Mouse (Mus musculus) c-Kit-positive CD71-positive TER-119-negative erythroid progenitor cells, embryonic 14.5 days (primary cell): Measurements from ENCODE around the gene Polr3e.
"Not testable (repeated sequence)": the region's sequence is repeated elsewhere in the genome, so short reads cannot be mapped to it uniquely, and the experiment has no call there.

ENCODE experiments used
- DNase-seq: peaks from one replicate; pipeline ENCODE4 v3.0.0-alpha.2; 2013; ENCODE audit warnings: low read depth

Gene Polr3e

DNA sequence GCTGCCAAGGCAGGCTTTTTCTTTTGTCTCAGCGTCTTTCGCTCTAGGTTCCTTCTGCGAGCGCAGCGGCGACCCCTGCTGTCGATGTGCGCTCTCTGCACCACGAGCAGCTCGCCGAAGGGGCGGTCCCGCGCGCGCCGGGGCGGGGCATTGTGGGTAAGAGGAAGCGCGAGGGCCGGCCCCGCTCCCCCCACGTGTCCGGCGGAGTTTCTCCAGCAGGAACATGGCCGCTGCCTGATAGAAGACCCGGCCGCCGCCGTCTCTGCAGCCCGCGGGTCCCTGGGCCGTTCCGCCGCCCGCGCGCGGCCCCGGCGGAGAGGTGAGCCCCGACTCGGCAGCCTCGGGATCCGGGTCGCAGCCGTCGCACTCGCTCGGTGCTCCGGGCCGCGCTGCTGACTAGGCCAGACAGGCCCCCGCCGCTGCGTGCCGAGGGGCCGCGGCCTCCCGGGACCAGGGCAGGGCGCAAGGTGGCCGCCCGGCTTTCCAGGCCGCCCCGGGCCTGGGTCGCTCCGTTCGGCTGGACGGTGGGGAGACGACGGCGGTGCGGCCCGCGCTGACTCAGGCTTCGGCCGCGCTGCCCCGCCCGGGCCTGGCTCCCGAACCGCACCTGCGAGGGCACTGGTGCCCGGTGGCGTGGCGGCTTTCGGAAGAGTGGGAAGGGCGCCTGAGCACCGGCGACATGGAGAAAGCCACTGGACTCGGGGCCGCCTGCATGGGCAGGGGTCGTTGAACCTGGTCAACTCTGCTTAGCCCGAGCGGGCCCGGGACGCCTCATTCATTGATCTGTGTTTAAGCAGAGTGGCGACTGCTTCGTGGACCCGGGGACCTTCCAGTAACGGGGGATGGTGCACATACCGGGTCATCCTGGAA, at the start of gene Polr3e:
Gene Polr3e, plus strand, starts transcription at position 153 of the 870 bp plus-strand sequence.
- DNase-seq: peak; percentile 96

DNA sequence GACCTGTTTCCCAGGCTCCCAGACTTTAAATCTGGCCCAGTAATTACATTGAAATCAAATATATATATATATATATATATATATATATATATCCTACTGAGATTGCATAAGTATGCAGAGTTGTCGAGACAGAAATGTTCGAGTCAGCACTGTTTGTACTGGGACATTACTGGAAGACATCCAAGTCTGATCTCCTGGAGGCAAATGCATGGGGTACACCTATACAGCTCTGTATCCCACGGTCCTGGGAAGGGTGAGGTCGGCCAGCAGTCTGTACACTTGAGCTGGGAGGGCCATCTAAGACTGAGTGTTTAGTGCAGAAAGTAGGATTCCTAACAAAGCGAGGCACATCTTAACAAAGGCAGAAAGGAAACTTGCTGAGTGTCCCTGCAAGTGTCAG, 47.7 kb upstream of the Polr3e start:
- no peak for DNase-seq

- no peak for DNase-seq
Observed at GRCm38 (mm10) chr7:120870431-120871008, 47.0 kb upstream of the Polr3e start.

- DNase-seq: no peak
Observed at GRCm38 (mm10) chr7:120873083-120873482, 44.5 kb upstream of the Polr3e start.

DNA sequence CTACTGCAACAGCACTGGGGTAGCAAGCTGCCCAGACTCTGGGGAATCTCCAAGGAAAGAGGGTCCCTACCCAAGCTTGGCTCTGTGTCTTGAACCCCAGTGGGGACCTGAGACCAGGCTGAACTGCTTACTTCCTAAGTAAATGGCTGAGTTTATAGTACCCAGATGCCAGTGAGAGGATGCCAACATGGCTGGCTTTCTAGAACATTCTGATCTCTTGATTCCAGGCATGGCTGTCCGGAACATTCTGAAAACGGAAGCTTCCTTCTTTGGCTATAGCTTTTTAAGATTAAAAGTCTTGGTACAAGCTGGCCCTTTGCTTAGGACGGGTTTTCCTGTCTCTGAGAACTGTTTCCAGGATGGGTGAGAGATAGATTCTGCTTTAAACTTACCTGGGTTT, 43.5 kb upstream of the Polr3e start:
- DNase-seq: no peak

- DNase-seq: peak; percentile 78
Observed at GRCm38 (mm10) chr7:120874764-120875539, 42.6 kb upstream of the Polr3e start.

DNA sequence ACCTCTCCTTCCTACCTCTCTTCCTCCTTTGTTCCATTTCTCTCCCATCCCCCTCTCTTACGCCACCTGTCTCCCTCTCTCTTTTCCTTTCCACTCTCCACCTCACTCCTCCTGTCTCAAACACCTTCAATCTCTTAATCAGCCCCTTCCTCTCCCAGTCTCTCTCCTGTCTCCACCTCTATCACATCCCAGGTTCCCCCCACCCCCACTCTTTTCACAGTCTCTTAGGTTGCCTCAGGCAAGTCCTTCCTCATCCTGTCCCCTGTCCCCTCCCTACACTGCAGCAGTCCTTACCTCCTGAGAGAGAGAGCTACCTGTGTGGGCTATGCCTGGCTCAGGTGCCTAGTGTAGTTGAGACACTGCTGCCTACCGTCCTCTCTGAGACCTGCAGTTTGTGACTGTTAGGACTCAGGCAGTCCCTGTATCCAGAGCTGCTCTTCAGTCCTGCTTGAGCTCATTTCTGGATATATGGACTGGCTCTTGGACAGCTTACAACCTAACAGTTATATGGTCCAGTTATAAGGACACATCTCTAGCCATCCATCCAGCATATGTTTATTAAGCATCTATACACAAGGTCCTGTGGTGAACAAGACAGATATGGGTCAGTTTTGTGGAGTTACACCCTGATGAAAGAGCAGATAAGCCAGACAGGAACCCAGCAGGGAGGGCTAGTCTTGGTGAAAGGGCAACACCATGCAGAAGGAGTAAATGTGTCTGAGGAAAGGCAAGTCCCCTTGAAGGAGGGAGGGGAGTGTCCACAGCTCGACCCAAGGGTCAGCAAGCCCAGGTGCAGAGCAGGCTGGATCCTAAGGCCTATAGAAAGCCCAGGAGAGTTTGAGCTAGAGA, 41.8 kb upstream of the Polr3e start:
- DNase-seq: no peak

GRCm38 (mm10) chr7:120878271-120878670, 39.3 kb upstream of the Polr3e start:
- no peak for DNase-seq

- DNase-seq: no peak
Observed at GRCm38 (mm10) chr7:120879972-120880371, 37.6 kb upstream of the Polr3e start.

DNA sequence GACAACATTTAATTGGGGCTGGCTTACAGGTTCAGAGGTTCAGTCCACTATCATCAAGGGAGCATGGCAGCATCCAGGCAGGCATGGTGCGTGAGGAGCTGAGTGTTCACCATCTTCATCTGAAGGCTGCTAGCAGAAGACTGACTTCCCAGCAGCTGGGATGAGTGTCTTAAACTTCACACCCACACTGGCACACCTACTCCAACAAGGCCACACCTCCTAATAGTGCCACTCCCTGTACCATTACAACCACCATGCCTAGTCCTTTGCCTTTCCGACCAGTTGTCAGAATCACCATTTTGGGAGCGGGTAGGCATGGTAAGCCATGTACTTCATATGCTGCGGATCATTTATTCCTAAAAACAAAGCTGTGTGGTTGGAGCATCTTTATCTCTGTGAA, 36.8 kb upstream of the Polr3e start:
- no peak for DNase-seq

GRCm38 (mm10) chr7:120881451-120881850, 36.1 kb upstream of the Polr3e start:
- DNase-seq: peak; percentile 47

DNA sequence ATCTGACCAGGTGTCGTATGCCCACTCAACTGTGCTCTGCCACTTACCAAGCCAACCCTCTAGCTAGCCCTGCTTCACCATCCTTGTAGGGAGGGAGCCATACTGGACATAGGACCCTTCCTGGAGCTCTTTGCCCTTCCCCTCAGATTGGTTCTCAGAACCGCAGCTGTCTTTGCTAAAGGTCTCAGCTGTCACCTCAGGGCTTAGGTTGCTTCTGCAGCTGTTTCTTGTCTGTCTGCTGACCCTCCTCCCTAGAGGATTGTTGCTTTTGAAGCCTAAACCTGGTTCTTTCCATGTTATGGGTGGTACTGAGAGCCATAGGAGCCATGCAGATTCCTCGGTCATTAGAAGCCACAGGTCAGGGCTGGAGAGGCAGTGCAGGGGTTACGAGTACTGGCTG, 34.9 kb upstream of the Polr3e start:
- DNase-seq: no peak

DNA sequence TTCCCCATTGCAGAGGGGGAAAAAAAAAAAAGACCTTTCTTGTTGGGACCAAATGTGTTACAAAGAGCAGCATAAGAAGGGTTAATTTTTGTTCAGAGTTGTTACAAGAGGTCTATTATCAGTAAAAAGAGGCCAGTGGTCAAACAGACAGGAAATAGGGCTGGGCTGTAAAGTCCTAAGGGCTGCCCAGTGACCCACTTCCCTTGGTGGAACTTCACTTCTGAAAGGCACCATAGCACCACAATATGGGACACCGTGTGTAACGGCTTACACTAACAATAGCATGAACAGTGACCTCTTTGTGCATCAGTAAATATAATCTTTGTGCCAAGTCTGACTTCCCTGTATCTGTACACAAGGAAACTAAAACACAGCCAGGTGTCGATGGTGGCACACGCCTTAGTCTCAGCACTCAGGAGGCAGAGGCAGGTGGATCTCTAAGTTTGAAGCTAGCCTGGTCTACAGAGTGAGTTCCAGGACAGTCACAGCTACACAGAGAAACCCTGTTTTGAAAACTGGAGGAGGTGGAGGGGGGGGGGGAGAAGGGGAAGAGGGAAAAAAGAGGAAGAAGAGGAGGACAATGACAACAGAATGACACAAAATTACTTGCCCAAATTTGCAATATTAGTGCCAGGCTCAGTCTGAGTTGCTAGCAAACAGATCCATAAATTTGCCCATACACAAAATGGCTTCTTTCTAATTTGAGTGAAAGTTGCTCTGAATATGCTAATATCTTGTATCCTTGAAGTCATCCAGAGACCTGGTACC, 33.8 kb upstream of the Polr3e start:
- DNase-seq: no peak

- DNase-seq: no peak
Observed at GRCm38 (mm10) chr7:120884746-120885145, 32.8 kb upstream of the Polr3e start.

DNA sequence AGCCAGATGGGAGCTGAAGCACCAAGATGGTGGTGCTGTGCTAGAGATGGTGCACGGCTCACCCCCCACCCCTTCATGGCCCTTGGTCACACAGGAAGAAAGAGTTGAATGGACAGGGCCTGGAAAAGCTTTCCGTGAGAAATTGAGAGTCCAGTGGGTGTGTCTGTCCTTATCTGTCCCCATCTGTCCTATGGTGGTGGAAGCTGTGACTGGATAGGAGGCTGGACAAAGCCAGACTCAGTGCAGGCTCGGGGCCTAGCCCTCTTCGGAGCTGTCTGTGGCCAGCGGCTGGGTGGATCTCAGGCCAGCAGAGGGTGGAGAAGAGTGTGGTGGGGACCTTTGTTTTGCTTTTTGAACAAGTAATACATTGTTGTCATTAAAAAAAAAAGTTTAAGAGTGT, 24.4 kb upstream of the Polr3e start:
- DNase-seq: no peak

- DNase-seq: no peak
Observed at GRCm38 (mm10) chr7:120897054-120897453, 20.5 kb upstream of the Polr3e start.

- DNase-seq: no peak
Observed at GRCm38 (mm10) chr7:120897711-120898335, 19.7 kb upstream of the Polr3e start.

- DNase-seq: no peak
Observed at GRCm38 (mm10) chr7:120900191-120900590, 17.4 kb upstream of the Polr3e start.

GRCm38 (mm10) chr7:120901701-120902100, 15.8 kb upstream of the Polr3e start:
- DNase-seq: no peak

GRCm38 (mm10) chr7:120902931-120903330, 14.6 kb upstream of the Polr3e start:
- no peak for DNase-seq

- not testable (repeated sequence) for DNase-seq
Observed at GRCm38 (mm10) chr7:120910172-120910571, 7.4 kb upstream of the Polr3e start.
